Mouse (Mus musculus): ENCODE data around the gene Olfr535.
"Not testable (repeated sequence)": the region's sequence is repeated elsewhere in the genome, so short reads cannot be mapped to it uniquely, and the experiment has no call there.

The Olfr535 gene

DNA sequence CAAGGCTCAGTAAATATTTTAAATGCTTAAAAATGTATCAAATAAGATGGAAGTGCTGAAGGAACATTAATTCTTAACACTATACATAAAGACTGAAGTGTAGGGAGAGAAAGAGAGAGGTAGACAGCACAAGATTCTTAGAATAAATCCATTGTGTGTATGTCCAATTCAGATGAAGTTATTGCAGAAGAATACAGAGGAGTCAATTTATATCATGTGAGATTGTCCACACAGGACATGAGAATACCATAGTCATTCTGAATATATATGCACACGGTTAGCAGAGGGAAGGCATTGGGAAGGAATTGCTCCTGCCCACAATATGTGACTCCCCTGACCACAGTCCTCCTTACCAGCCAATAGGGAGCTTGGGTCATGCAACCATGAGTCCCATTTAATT, at the start of gene Olfr535:
Olfr535 (plus strand) TSS at position 301 of the 400 bp plus-strand sequence.
- no peak for DNase-seq (ENCODE audit: low read depth, low spot score)

DNA sequence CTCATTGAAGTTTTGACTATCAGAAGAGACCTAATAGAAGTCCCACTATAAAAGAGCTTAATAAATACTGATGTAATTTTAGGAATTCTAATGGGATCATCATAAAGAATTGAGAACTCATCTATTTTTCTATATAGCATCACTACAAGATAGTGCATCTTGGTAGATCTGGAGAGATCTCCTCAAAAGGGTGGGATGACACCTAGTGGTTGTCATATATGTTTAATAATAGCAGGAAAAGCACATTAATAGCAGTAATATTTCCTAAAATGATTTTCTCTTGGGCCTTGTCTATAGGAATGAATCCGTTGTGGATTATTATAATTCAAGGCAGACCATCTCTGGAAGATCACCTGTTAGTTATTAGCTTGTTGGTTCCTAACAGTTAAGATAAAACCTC, 40.9 kb upstream of the Olfr535 start:
- no peak for DNase-seq (ENCODE audit: low read depth, low spot score)

DNA sequence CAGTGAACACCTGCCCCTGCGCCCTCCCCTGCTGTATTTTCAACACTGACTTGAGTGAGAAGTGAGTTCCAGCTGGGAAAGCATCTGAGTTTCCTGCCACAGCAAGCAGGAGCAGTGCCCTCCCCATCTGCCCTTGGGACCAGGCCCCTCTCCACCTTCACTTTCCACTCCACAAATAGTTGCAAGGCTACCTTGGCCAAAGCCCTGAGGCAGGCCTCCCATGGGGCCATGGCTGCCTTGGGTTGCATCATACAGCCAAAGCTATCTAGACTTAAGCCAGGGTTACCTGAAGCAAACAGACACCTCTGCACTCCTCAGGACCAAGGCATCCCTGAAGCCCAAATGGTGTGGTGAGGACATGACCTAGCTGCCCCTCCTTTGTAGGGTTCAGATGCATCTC, 20.9 kb upstream of the Olfr535 start, which contains the start of gene Olfr533:
Olfr533 (plus strand) TSS at position 301 of the 400 bp plus-strand sequence.
- not testable (repeated sequence) for DNase-seq (ENCODE audit: low read depth, low spot score)

DNA sequence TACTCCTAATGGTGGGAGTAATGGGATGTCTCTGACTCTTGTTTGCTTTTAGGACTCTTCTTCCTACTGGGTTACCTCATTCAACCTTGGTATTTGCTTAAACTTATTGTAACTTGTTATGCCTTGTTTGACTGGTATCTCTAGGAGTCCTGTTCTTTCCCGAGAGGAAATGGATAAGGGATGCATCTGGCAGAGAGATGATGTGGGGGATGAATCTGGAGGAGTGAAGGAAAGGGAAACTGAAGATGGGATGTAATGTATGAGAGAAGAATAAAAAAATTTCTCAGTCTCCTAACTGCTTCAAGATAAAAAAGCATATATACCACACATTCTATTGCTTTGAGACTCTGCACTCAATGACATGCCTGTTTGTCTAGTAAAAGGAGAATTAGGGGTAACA, 6.1 kb upstream of the Olfr535 start:
- DNase-seq (ENCODE audit: low read depth, low spot score) = no peak

DNA sequence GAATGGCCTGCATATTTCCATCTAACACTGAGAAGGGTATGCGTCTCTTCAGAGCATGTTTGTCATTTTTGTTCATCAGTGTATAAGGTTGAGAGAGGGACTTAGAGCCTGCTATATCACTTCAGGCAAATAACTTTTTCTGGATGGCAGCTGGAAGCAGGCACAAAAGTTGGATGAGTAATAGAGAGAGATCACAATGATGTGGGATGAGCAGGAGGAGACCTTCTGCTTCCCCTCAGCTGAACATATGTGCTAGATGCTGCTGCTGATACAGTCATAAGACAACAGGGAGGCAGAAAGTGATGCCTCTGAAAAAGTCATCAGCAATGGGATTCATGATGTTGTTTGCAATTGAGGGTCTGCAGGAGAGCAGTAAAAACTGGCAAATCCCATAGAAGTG, 5.3 kb upstream of the Olfr535 start:
- no peak for DNase-seq (ENCODE audit: low read depth, low spot score)

DNA sequence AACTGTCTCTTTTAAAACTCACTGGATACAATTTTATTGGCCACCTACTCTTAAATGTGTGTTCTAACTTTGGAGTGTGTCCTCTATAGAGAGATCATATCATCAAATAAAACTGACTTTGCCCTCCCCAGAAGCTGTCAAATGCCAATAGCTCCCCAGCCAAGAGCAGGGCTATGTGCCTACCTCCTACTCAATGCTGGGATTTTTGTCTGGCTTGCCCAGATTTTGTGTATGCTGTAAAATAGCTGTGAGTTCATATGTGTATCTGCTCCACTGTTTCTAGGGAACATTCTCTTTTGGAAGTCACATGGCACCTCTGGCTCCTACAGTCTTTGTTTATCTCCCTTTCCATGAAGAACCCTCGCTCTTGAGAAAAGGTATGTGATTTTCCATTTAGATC, 5.0 kb downstream of the Olfr535 start:
- no peak for DNase-seq (ENCODE audit: low read depth, low spot score)

DNA sequence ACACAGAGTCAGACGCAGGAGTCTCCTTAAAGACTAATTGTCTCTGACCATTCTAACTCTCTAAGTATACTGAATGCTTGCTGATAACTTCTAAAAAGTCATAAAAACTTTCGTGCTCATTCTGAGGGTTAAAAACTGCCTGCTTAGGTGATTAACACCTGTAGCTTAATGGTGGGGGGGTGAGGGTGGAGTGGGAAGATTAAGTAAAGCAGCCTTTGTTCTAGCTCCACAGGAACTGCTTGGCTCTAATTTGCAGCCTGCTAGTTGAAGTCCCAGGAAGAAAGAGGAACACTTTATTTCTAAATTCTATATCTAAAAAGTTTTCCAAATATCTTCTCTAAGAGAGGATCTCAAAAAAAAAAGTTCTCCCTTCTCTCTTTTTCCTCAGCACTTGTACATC, 10.2 kb downstream of the Olfr535 start:
- no peak for DNase-seq (ENCODE audit: low read depth, low spot score)

DNA sequence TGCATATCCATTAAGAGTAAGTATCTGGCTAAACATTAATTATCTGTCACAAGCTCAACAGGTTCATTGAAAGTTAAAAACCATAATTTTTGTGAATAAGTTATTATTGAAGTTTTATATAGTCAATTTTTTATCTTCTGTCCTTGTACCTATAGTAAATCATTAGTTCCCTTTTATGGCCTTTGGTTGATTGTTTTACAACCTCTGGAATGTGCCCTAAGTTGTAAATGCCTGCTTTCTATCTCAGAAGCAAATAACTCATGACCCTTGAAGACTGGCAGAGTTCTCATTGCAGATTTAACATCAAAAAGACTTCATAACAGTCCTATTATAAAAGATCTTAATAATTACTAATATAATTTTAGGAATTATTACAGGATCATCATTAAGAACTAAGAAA, 10.7 kb downstream of the Olfr535 start:
- DNase-seq (ENCODE audit: low read depth, low spot score) = no peak

DNA sequence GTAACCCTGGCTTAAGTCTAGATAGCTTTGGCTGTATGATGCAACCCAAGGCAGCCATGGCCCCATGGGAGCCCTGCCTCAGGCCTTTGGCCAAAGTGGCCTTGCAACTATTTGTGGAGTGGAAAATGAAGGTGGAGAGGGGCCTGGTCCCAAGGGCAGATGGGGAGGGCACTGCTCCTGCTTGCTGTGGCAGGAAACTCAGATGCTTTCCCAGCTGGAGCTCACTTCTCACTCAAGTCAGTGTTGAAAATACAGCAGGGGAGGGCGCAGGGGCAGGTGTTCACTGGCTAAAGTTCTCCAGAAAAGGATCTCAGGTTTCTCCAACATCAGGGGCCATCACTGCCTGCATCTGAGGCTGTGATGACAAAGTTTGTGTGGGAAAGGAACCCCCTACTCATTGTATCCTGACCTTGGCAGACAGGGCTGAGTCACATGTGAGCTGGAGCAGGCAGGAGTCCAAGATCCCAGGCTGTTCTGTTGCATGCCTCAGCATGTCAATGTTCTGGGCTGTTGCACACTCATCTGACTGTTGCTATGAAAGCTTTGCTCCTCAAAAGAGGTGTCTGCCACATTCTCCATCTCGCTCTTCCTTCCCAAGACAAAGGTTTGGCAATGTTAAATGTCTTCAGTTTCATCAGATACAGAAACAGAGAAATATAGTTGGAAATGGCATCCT, 23.5 kb downstream of the Olfr535 start, which contains the start of gene Olfr536:
Olfr536 (minus strand) TSS at position 51 of the 676 bp plus-strand sequence.
- not testable (repeated sequence) for DNase-seq (ENCODE audit: low read depth, low spot score)

DNA sequence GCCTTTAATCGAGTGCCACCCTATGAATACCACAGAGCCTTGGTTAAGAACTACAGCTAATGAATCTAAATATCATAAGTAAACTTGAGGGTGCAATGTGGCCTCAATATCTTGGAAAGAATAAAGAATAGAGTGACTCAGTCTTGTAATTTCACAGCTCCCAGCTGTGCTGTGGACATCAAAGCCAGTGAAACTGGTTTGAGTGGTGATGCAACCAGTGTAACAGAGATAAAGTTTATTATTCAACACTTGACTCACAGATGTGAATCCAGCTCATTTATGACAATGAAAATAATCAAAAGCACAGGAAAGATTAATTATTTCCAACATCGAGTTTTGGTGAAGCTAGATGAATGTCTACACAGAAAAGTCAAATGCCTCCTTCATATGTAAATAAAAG, 55.7 kb downstream of the Olfr535 start:
- DNase-seq (ENCODE audit: low read depth, low spot score) = no peak
